Mouse (Mus musculus) myocyte (in vitro differentiated cells): ENCODE results near the gene Ripor2.

Experiments
- CEBPB ChIP-seq: IDR thresholded peaks from 2 replicates; pipeline ENCODE4 v1.6.1; 2011; ENCODE audit warnings: mild to moderate bottlenecking, moderate library complexity; ENCODE audit not compliant: poor library complexity, insufficient read depth, severe bottlenecking
- E2F4 ChIP-seq: IDR thresholded peaks from one replicate; pipeline ENCODE4 v1.6.1; 2011; ENCODE audit warnings: mild to moderate bottlenecking, control low read depth, moderate library complexity; ENCODE audit not compliant: insufficient read depth
- MAX ChIP-seq: IDR thresholded peaks from one replicate; pipeline ENCODE4 v1.6.1; 2011; ENCODE audit warnings: low read depth, mild to moderate bottlenecking, control low read depth
- MYOD1 ChIP-seq, 3 experiments: IDR thresholded peaks; one replicate each; pipeline ENCODE4 v1.6.1; 2011; ENCODE audit warnings: control low read depth in 2 of 3, low read depth in 2 of 3, mild to moderate bottlenecking in 2 of 3, moderate library complexity in 1 of 3; ENCODE audit not compliant: insufficient read length in 2 of 3, control insufficient read depth in 1 of 3
- MYOG ChIP-seq, 3 experiments: IDR thresholded peaks; one replicate each; pipeline ENCODE4 v1.6.1; 2011; ENCODE audit warnings: control low read depth in 2 of 3, low read depth in 2 of 3, mild to moderate bottlenecking in 2 of 3; ENCODE audit not compliant: insufficient read length in 2 of 3, control insufficient read depth in 1 of 3, insufficient read depth in 1 of 3
- POLR2A ChIP-seq: IDR thresholded peaks from one replicate; pipeline ENCODE4 v1.6.1; 2011; ENCODE audit warnings: low read depth, mild to moderate bottlenecking, control low read depth, moderate library complexity; ENCODE audit not compliant: insufficient read length
- POLR2AphosphoS2 ChIP-seq: IDR thresholded peaks from one replicate; pipeline ENCODE4 v1.6.1; 2011; ENCODE audit warnings: low read depth, control low read depth; ENCODE audit not compliant: insufficient read length
- TCF12 ChIP-seq: IDR thresholded peaks from one replicate; pipeline ENCODE4 v1.6.1; 2011; ENCODE audit warnings: mild to moderate bottlenecking, control low read depth; ENCODE audit not compliant: poor library complexity, insufficient read depth, severe bottlenecking
- TCF3 ChIP-seq: IDR thresholded peaks from one replicate; pipeline ENCODE4 v1.6.1; 2011; ENCODE audit warnings: low read depth, control low read depth; ENCODE audit not compliant: insufficient read length
- USF1 ChIP-seq: IDR thresholded peaks from one replicate; pipeline ENCODE4 v1.6.1; 2011; ENCODE audit warnings: low read depth, mild to moderate bottlenecking, control low read depth, moderate library complexity

GRCm38 (mm10) chr13:24776146-24776844, 194.3 kb downstream of the Ripor2 start:
- no peak for TF ChIP-seq POLR2A
- no peak for TF ChIP-seq MYOD1 (IDR thresholded peaks at IDR 0.05; ENCODE audit: control insufficient read depth in 1 of 3, insufficient read length in 2 of 3, low read depth in 2 of 3)
- TF ChIP-seq TCF12 = no peak
- TF ChIP-seq MAX = no peak
- no peak for TF ChIP-seq USF1
- no peak for TF ChIP-seq E2F4
- no peak for TF ChIP-seq POLR2AphosphoS2
- no peak for TF ChIP-seq CEBPB
- TF ChIP-seq MYOG (IDR thresholded peaks at IDR 0.05; ENCODE audit: control insufficient read depth in 1 of 3, insufficient read depth in 1 of 3, insufficient read length in 2 of 3, low read depth in 2 of 3) = no peak
- TF ChIP-seq TCF3 = no peak
